Mouse (Mus musculus): ENCODE results near the gene Klf6.

DNA sequence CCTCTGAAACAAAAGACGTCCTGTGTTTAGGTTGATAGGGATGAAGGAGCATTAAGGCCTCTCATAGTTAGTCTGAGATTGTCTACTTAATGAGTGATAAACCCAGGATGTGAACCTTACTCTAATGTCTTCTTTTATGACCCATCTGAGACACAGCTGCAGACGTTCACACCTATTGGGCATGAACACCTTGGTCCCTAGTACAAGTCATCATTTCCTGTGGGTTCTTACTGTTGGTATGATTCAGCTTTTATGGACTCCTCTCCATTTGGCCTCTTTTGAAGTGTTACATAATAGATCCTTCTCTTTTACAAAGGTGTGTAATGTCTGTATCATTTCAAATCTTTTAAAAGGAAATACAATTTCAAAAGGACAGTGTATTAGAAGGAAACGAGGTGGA, 51.9 kb downstream of the Klf6 start:
- TF ChIP-seq CTCF (IDR thresholded peaks at IDR 0.05; ENCODE audit: borderline replicate concordance, insufficient read depth, low read depth, low read length) (no peak), POLR2A (IDR thresholded peaks at IDR 0.05; ENCODE audit: borderline replicate concordance, insufficient read depth, low read length) (no peak)
